Mouse (Mus musculus): ENCODE data around the gene Tdrd7. TPM values are rescaled to one million over a fixed set of nuclear protein-coding genes. Genes with fewer than 3 reads are reported as not detected.
A peak's percentile ranks its signal among the peaks of the same experiment; 100 is the strongest.

The Tdrd7 gene
- polyA plus RNA-seq, 1 experiment from 2014 or later: 30.0 TPM

DNA sequence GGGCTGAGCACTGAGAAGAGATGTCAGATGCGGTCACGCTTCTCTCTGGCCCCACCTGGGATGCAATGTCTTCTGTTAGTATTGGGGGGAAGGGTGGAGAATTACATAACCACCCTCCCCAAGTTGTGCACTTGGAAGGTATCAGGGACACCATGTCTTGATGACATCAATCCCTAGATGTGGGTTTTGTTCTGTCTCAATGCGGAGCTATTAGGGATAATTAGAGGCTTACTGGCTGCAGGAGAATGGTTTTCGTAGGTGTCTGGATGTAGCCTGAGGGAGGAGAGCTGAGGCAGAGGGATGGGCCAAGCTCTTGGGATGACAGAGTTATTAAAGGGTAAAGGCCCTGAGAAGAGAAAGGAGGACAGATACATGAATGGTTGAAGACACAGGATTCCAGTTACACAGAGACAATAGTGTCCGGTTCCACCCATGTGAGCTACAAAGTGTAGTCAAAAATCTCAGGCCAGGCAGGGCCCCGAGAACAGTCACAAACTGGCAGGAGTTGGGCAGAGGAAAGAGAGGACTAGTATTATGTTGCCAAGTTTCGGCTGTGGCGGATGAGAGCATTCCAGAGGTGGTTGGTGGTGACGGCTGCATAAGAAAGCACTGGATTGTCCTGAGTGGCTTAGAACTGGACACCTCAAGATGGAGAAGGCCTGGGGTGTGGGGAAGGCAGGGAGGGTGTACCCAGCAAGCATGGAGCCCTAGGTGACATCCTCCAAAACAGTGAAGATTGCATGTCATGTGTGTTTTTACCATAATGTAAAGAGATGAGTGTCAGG, 88.4 kb downstream of the Tdrd7 start:
- Histone ChIP-seq H3K27me3 (no peaks in the 10 kb centered on the region), H3K4me1 (replicated peaks) (no peaks in the 10 kb centered on the region), H3K36me3 (no peaks in the 10 kb centered on the region), H3K9me3 (no peaks in the 10 kb centered on the region), H3K27ac (replicated peaks) (no peak overlapping the region), H3K4me3 (no peak overlapping the region), H3K4me2 (no peak overlapping the region), H3K9ac (no peak overlapping the region)
- WGBS: 89% methylated on average over 9 of the region's 9 CpGs
- no peak for ATAC-seq (ENCODE audit: low FRiP score, low read depth)

GRCm38 (mm10) chr4:46056163-46056562, 91.0 kb downstream of the Tdrd7 start:
- H3K4me3 ChIP-seq: no peak overlapping the region
- H3K4me1 ChIP-seq (replicated peaks): no peaks in the 10 kb centered on the region
- no peaks in the 10 kb centered on the region for H3K36me3 ChIP-seq
- H3K27me3 ChIP-seq: no peaks in the 10 kb centered on the region
- no peak overlapping the region for H3K4me2 ChIP-seq
- H3K9ac ChIP-seq: no peak overlapping the region
- no peak for ATAC-seq (ENCODE audit: low FRiP score, low read depth)
- 84% methylated on average over 5 of the region's 5 CpGs for WGBS
- H3K27ac ChIP-seq (replicated peaks): no peak overlapping the region
- H3K9me3 ChIP-seq: no peaks in the 10 kb centered on the region

DNA sequence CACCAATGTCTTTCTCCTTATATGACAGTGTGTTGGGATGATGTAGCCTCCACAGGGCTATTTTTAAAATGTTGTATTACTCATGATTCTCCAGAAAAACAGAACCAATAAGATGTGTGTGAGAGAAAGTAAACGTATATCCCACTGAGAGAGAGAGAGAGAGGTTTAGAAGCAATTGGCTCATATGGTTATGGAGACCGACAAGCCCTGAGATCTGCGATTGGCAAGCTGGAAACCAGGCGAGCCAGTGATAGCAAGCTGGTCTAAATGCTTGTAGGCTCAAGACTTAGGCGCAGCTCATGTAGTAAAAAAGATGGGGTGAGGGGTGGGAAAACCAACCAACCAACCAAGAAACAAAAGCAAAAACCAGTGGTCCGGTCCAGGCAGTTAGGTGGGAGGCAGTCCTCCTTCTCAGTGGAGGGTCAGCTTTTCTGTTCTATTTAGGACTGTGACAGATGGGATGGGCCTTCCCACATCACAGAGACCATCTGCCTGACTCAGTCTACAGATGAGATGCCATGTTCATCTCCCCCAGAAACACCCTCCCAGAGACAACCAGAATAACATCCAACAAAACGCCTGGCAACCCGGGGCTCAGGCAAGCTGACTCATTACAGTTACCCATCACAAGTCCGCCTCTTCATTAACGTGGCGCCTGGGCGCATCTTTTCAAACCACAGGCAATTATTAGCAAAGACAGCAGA, 96.3 kb downstream of the Tdrd7 start:
- WGBS: 73% methylated on average over 12 of the region's 12 CpGs
- H3K4me3 ChIP-seq: no peak overlapping the region
- no peak overlapping the region for H3K4me2 ChIP-seq
- H3K4me1 ChIP-seq (replicated peaks): no peaks in the 10 kb centered on the region
- ATAC-seq (ENCODE audit: low FRiP score, low read depth): no peak
- H3K36me3 ChIP-seq: no peaks in the 10 kb centered on the region
- no peak overlapping the region for H3K27ac ChIP-seq (replicated peaks)
- no peaks in the 10 kb centered on the region for H3K27me3 ChIP-seq
- H3K9ac ChIP-seq: no peak overlapping the region
- no peaks in the 10 kb centered on the region for H3K9me3 ChIP-seq

DNA sequence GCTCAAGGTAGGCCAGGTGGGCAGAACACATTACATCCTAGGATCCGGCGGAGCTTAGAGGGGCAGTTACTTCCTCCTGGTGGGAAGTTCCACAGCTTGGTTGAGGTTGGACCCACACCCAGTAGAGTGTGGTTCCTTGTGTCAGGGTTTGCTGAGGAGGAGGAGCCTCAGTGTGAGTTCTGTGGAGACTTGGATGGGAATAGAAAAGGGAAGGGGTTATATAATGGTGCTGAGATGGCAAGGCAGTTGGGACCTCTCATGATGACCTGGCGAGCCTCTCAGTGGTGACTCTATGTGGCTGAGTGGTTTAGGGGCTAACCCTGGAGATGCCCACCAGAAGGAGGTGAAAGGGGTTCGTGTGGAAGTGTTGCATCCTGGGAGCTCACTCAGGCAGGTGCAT, 98.7 kb downstream of the Tdrd7 start:
- no peak overlapping the region for H3K9ac ChIP-seq
- no peak overlapping the region for H3K4me2 ChIP-seq
- no peaks in the 10 kb centered on the region for H3K36me3 ChIP-seq
- no peak overlapping the region for H3K4me3 ChIP-seq
- H3K27me3 ChIP-seq: no peaks in the 10 kb centered on the region
- 86% methylated on average over 4 of the region's 4 CpGs for WGBS
- no peaks in the 10 kb centered on the region for H3K9me3 ChIP-seq
- H3K27ac ChIP-seq (replicated peaks): no peak overlapping the region
- no peak for ATAC-seq (ENCODE audit: low FRiP score, low read depth)
- H3K4me1 ChIP-seq (replicated peaks): no peaks in the 10 kb centered on the region

GRCm38 (mm10) chr4:46064263-46064662, 99.1 kb downstream of the Tdrd7 start:
- Histone ChIP-seq H3K4me2 (no peak overlapping the region), H3K27me3 (no peaks in the 10 kb centered on the region), H3K9ac (no peak overlapping the region), H3K27ac (replicated peaks) (no peak overlapping the region), H3K9me3 (no peaks in the 10 kb centered on the region), H3K36me3 (no peaks in the 10 kb centered on the region), H3K4me1 (replicated peaks) (no peaks in the 10 kb centered on the region), H3K4me3 (no peak overlapping the region)
- WGBS: 60% methylated on average over 8 of the region's 8 CpGs
- ATAC-seq (ENCODE audit: low FRiP score, low read depth): no peak

DNA sequence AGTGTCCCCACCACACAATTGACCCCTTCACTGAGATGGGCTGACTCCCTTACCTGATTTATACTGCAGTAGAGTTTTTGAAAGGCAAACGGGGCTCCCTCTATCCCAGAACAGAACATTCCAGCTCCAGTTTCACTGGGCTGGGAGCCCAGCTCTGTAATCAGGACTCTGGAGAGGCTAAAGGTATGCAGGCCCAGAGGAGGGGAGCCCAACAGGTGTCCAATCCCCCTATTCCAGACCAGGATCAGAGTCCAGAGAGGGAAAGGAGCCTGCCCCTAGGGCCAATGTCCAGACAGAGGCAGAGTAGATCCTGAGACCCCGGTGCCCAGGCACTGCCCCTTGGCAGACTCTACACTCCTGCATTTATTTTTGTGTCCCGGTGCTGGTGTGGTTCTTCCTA, 99.8 kb downstream of the Tdrd7 start:
- 82% methylated on average over 3 of the region's 3 CpGs for WGBS
- Histone ChIP-seq H3K27ac (replicated peaks) (no peak overlapping the region), H3K4me1 (replicated peaks) (no peaks in the 10 kb centered on the region), H3K9me3 (no peaks in the 10 kb centered on the region), H3K4me2 (no peak overlapping the region), H3K9ac (no peak overlapping the region), H3K4me3 (no peak overlapping the region), H3K27me3 (no peaks in the 10 kb centered on the region), H3K36me3 (no peaks in the 10 kb centered on the region)
- no peak for ATAC-seq (ENCODE audit: low FRiP score, low read depth)

DNA sequence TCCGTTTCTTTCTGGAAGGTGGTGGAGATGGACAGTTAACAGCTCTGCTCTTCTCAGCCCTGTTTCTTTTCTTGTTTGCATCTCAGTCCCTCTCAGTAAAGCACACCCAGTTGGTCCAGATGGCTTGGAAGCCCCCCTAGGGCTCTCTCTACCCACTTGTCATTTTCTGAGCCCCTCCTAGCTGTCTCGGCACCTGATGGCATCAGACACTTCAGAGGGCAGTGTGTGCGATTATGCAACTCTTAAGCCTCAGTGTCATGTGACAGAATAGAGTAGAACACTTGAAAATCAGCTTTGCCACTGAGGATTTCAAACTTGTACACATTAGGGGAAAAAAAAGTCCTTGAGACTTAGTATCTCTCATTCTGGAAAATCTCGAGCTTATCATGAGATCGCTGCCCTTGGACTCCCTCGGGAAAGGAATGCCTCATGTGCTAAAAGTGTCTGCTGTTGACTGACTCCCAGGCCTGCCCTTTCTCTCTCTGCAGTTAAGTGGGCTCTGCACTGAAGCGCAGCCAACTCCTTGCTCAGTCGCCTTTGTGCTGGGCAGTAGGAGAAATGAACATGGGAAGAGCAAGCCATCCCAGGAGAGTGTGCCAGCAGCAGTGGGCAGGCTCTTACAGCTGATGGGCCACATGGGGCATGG, 100.7 kb downstream of the Tdrd7 start:
- 67% methylated on average over 8 of the region's 8 CpGs for WGBS
- no peak overlapping the region for H3K9ac ChIP-seq
- H3K27me3 ChIP-seq: no peaks in the 10 kb centered on the region
- no peaks in the 10 kb centered on the region for H3K9me3 ChIP-seq
- ATAC-seq (ENCODE audit: low FRiP score, low read depth): no peak
- H3K4me2 ChIP-seq: no peak overlapping the region
- no peaks in the 10 kb centered on the region for H3K36me3 ChIP-seq
- no peak overlapping the region for H3K27ac ChIP-seq (replicated peaks)
- no peak overlapping the region for H3K4me3 ChIP-seq
- no peaks in the 10 kb centered on the region for H3K4me1 ChIP-seq (replicated peaks)

DNA sequence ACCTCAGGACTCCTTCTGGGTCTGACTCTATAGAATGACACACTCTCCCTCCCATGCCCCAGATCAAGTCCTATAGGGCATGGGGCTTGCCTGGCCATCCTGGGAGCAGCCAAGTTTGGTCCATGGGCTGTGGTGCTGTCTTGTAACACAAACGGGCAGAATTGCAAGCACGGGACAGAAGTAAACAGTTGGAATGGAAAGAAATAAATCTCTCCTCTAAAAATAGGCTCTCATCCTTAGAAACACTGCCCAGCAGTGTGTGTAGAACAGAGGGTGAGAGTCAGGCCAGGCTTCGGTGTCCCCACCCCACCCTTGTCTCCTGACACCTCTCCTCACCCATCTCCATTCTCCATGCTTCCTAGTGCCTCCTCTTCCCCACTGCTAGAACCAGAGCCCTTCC, 102.9 kb downstream of the Tdrd7 start:
- H3K9me3 ChIP-seq: no peaks in the 10 kb centered on the region
- WGBS: 89% methylated on average over 3 of the region's 3 CpGs

GRCm38 (mm10) chr4:46068573-46068972, 103.4 kb downstream of the Tdrd7 start:
- WGBS: 37% methylated on average over 1 of the region's 1 CpGs
- no peaks in the 10 kb centered on the region for H3K9me3 ChIP-seq
- no peak overlapping the region for H3K9ac ChIP-seq
- H3K27ac ChIP-seq (replicated peaks): no peak overlapping the region
- no peak overlapping the region for H3K4me3 ChIP-seq
- H3K4me1 ChIP-seq (replicated peaks): no peaks in the 10 kb centered on the region
- no peak overlapping the region for H3K4me2 ChIP-seq
- no peaks in the 10 kb centered on the region for H3K36me3 ChIP-seq
- ATAC-seq (ENCODE audit: low FRiP score, low read depth): no peak
- no peaks in the 10 kb centered on the region for H3K27me3 ChIP-seq

More for the DNA sequence above, 102.9 kb downstream of the Tdrd7 start:
- no peak overlapping the region for H3K9ac ChIP-seq
- H3K4me3 ChIP-seq: no peak overlapping the region
- H3K4me1 ChIP-seq (replicated peaks): no peaks in the 10 kb centered on the region
- ATAC-seq (ENCODE audit: low FRiP score, low read depth): no peak
- H3K4me2 ChIP-seq: no peak overlapping the region
- no peak overlapping the region for H3K27ac ChIP-seq (replicated peaks)
- no peaks in the 10 kb centered on the region for H3K27me3 ChIP-seq
- H3K36me3 ChIP-seq: no peaks in the 10 kb centered on the region

- H3K27ac ChIP-seq (replicated peaks): no peak overlapping the region
- no peaks in the 10 kb centered on the region for H3K9me3 ChIP-seq
- 43% methylated on average over 6 of the region's 6 CpGs for WGBS
- no peak overlapping the region for H3K9ac ChIP-seq
- ATAC-seq (ENCODE audit: low FRiP score, low read depth): peak; percentile 54; the same call in 1 of the 2 replicates
- H3K4me2 ChIP-seq: no peak overlapping the region
- no peaks in the 10 kb centered on the region for H3K27me3 ChIP-seq
- H3K36me3 ChIP-seq: no peaks in the 10 kb centered on the region
- H3K4me3 ChIP-seq: no peak overlapping the region
- H3K4me1 ChIP-seq (replicated peaks): no peaks in the 10 kb centered on the region
Measured at GRCm38 (mm10) chr4:46069851-46070482, 104.8 kb downstream of the Tdrd7 start.

DNA sequence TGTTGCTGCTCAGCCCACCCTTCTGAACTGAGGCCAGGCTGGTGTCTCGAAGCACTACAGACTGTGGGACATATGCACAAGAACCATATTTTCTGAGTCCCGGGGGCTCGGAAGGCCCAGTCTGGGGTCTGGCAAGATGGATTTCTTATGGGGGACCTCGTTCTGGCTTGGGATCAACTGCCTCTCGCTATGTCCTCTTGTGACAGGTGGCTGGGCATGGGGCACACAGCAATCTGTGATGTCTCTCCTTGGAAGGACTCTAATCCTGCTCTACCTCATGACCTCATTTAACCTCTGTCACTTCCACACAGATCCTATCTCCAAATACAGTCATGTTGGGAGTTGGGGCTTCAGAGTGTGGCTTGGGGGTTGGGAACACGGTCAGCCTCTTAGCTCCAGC, 107.5 kb downstream of the Tdrd7 start:
- H3K9me3 ChIP-seq: no peaks in the 10 kb centered on the region
- no peak for ATAC-seq (ENCODE audit: low FRiP score, low read depth)
- H3K4me1 ChIP-seq (replicated peaks): no peaks in the 10 kb centered on the region
- no peak overlapping the region for H3K4me3 ChIP-seq
- H3K27me3 ChIP-seq: no peaks in the 10 kb centered on the region
- 90% methylated on average over 6 of the region's 6 CpGs for WGBS
- H3K4me2 ChIP-seq: no peak overlapping the region
- no peak overlapping the region for H3K27ac ChIP-seq (replicated peaks)
- H3K9ac ChIP-seq: no peak overlapping the region
- no peaks in the 10 kb centered on the region for H3K36me3 ChIP-seq

DNA sequence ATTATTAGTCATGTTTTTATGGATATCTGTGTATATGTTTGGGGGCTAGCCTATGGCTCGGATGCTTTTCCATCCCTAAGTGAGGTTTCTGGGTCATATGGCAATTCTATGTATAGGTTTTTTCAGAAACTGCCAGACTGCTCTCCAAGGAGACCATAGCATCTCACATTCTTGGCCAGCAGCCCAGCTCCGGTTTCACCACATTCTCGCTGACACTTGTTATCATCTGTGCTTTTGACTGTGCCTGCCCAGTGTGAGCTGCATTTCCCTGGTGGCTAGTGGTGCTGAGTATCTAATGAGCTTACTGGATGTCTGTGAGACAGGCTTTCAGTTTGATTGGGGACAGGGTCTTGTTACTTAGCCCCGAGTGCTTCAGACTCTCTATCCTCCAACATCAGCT, 108.6 kb downstream of the Tdrd7 start:
- no peak overlapping the region for H3K4me3 ChIP-seq
- no peak for ATAC-seq (ENCODE audit: low FRiP score, low read depth)
- H3K4me2 ChIP-seq: no peak overlapping the region
- no peaks in the 10 kb centered on the region for H3K4me1 ChIP-seq (replicated peaks)
- 50% methylated on average over 4 of the region's 4 CpGs for WGBS
- H3K27me3 ChIP-seq: no peaks in the 10 kb centered on the region
- no peak overlapping the region for H3K27ac ChIP-seq (replicated peaks)
- no peaks in the 10 kb centered on the region for H3K9me3 ChIP-seq
- no peak overlapping the region for H3K9ac ChIP-seq
- no peaks in the 10 kb centered on the region for H3K36me3 ChIP-seq
